Mouse (Mus musculus) testis, postnatal 14 days (tissue): ENCODE measurements around the gene Hspa12a.

ENCODE experiments used
- DNase-seq: peaks from one replicate; pipeline ENCODE4 v3.0.0; 2021; ENCODE audit warnings: low spot score

Gene Hspa12a

DNA sequence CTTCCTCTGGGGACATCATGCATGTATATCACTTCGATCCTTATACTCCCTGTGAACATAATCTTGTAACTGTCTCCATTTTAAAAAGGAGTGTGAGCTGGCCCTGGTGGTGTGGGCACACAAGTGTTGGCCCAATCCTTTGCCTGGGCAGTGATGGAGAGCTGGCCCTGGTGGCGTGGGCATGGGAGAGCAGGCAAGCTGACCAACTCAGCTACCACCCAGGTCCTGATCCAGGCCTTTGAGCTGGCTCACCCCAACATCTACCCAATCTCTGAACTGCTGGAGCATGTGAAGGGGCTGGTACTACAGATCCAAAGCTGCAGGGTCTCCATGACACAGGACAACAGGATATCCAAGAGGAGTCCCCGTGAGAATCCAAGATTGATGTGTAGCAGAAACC, 120.2 kb downstream of the Hspa12a start:
- DNase-seq, result no peak

DNA sequence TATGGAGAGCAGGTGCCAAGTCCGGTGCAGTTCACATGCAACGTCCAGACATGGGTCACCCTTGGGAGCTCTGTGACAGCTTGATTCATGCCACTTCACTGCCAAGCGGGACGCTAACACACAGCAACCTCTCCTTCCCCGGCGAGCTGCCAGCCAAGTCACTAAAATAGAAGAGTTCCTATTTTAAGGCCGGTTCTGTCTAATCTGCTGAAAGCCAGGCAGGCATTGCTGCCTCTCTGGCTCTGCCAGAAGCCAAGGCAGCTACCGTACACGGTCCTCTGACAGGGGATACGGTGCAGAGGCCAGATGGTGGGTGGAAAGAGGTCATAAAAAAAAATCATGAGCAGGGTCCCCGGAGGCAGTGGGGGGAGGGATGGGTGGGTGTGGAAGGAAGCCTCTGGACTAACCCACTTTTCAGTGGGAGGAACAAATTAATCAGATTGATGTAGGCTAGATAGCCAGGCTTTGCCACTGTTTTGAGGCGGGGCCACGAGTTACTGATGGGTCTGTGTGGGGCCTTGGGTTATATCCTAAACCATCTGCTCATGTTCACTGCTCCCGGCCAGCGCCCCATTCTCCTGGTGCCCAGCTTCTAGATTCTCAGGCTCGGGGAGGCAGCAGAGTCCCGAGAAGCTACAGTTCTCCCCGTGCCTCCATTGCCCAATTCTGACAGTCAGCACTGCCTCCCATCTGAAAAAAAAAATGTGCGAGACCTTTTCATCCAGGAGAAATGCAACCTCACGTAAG, 120.8 kb downstream of the Hspa12a start:
- DNase-seq, result no peak

DNA sequence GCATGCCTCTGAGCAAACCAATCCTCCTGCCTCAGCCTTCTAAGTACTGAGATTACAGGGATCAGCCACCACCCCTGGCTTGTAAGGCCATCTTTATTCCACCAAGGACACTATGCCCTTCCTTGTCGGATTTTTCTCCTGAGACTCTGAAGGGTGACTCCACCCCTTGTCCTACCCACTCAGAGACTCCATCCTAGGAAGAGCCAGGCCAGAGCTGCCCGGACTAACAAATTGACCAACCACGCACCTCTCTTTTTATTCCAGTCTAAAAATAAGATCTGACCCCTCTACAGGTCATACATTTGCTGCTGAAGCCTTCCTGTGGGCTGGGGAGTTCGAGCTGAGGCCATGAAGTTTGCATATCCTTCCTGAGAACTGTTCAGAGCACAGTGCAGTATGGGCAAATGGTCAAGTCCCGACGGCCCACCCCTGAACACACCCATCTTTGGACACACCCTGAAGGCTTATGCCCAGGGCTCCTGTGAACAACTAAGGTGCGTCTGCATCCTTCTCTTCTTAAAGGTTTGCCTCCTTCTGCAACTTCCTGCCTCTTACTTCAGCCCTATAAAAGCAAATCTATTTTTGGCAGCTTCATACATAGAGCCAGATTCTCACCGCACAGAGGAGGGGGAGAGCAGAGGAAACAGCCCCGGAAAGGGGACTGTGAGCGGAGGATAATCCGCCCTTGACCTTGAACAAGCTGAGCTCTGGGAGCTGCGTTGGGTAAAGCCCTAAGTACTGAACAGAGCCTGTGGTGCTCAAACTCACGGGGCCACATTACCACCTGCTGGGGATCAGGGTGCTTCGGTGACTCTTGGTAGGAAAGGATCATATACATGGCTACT, 124.7 kb downstream of the Hspa12a start:
- no peak for DNase-seq

DNA sequence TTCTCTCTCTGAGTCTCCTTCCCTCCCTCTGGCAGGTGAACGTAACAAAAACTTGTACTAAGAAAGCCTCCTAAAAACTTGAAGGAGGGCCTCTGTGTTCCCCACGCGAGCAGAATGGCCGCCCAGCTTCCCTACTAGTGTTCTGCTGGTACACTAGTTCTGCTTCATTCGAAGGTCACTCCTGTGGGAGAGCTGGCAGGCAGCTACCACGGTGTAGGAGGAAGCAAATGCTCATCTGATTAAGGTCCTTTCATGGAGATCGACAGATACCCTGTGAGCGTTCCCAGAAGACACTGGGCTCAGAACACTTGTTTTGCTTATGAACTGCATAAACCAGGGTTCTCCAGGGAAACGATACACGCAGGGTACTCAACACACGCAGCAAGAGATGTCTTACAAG, 126.1 kb downstream of the Hspa12a start:
- no peak for DNase-seq

DNA sequence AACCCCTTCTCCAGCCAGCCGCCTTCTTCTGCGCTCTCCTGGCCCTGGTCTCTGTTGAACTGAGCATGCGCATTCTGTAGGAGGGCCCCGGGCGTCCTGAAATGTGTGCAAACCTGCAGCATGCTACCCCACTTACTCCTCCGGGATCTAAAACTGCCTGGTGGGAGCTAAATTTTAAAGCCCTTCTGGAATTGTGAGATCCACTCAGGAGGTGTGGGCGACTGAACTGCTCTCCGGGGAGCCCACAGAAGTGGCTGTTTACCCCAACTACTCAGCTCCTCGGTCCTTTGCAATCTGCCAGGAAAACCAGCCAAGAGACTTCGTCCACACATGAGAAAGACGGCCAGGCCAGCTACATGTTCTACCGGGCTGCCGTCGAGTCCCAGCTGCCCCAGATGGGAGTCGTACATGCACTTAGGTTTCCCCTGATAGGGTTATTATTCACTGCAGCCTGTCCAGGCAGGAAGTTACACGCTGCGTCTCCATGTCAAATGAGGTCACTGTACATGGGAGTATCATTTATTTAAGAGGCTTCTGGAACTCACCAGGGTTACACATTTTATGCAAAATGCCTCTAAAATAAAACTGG, 126.9 kb downstream of the Hspa12a start:
- DNase-seq, result no peak

DNA sequence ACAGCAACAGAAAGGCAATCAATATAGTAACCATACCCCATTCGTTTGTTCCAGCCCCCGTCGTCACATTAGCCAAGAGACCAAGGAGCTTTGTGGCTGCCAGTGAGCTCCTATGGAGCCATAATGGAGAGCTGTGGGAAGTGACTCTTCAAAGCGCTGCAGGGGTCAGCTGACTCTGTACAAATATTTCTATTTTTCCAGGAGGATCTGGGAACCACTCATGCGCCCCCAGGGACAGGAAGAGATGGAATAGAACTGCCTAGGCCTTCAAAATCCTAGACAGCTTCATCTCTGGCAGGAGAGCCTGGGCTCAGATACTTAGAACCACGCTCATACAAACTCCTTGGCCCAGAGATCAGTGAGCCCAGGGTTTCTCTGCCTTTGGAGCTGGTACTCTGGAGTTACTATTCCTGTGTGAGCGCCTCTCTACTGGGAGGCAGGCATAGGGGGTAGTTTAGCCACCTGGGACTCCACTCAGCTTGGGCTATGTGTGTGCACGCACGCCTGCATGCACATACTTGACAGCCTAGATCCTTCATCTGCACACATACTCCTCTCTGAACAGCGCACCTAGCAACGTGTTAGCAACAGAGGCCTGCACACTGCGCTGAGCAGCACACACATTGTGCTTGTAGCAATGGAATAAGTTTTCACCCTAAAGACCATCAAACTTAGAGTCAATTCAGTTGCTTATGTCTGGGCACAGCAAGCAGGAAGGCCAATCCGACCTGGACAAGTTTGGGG, 128.1 kb downstream of the Hspa12a start:
- no peak for DNase-seq

DNA sequence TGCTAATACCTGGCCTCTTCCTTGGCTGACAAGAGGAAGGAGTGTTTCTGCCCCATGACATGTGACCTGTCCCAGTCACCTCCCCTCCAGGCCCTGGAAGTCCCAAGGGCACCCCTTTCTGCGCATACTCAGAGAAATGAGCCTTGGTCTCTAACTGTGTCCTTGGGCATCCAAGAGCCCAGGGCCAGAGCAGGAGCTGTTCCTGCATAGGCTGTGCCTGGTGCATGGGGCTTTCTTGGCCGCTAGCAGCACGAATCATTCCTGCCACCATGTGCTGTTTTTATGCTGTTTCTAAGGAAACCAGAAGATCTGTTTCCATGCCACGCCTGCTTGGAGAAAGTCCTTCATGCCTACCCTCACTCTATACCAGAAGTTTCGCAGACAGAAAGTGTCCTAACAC, 132.9 kb downstream of the Hspa12a start:
- no peak for DNase-seq

DNA sequence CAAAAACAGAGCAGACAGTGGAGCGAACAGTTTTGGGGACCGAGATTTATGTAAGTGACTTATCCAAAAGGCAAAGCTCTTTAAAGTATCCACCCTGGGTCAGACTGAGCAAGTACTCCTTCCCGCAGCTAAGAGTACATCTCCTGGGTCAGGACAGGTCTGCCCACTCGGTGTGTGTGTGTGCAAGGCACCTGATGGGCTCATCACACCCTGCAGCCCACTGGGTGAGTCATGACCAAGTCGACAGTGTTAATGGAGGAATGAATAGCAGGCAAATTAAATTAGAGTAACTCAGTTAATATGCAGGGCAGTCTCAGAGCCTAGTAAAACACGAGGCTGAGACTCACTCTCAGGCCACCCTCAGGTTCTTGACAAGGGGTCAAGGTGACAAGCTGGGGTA, 134.6 kb downstream of the Hspa12a start:
- DNase-seq, result no peak

DNA sequence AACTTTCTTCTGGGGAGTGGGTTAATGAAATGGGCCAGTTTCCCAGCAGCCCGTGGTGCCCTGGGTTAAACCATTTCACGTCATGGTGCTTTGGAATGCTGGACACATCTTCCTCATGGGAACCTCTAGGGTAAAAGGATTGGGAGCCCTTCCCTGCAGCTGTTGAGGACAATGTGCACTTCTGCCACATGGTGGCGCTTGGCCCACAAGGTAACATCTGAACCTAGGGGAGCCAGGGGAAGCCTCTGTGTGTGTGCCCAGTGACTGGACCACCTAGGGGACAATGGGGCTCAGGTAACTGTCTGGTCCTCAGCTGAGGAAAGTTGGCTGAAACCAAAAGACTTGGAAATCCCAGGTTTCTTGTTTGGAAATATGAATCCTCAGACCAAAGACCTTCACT, 137.1 kb downstream of the Hspa12a start:
- peak; percentile 28 for DNase-seq

DNA sequence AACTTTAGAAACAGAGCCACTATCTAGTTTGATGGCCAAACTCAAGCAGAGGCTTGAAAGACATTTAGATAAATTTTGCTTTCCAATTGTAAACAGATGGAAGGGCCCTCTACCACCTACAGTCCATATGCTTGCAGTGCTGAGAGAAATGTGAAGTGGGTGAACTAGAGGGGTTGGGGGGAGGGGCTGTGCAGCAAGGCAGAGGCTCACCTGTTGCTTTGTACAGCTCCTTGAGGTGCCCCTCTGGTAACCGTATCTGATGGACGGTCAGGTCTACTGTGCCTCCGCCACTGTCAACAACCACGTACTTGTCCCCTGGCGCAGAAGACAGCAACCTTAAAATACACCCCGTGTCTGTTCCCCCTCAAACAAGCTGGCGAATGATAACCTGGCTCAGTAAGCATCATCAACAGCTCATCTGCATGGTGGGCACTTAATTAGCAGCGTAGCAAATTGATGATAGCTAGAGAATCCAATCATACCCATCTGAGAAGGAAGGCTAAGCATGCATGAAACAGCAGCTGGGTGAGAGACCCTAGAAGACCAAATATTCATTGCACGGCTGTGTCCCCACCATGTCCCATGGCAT, 138.2 kb downstream of the Hspa12a start:
- no peak for DNase-seq

DNA sequence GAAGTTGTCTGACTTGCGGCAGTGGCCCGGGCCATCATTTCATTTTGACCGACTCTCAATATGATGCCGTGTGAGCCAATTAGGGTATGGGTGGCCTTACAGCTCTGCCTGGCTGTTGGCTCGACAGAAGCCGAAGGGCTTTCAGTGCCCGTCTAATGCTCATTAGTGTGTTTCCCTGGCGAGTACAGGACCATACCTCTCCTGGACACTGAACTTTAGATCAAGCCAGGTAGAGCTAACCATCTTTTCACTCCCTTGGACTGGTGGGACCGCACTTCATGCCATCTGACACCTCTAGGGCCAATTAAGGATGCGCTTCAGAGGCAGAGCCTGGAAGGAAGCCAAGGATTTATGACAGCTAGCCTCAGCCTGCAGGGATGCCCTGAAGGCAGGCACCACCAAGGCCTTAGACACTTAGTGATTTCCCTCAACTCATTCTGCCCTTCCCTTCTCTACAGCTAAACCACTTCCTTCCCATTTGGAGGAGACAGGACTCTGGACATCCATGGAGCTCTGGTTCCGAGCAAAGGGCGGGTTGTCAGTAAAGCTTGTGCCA, 148.3 kb downstream of the Hspa12a start:
- no peak for DNase-seq

DNA sequence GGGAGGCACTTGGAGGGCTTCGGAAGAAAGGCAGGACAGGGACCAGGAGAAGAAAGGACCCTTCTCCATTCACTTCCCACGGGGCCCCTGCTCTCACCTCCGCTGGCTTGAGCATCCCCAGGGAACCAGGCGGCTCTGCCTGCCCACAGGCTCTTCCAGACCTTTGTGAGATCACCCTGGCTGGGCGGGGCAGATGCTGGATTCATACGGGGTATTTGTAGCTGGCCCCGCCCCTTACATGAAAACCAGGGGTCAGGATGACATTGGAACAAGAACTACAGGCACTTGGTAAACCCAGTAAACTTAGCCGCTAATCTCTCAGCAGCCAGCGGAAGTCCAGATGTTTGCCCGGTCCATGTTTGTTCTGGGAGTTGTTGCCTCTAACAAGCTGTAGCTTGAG, 149.2 kb downstream of the Hspa12a start, which contains the start of gene 1700019N19Rik:
Gene 1700019N19Rik (minus strand): TSS at position 178 of the 400 bp plus-strand sequence.
- no peak for DNase-seq

DNA sequence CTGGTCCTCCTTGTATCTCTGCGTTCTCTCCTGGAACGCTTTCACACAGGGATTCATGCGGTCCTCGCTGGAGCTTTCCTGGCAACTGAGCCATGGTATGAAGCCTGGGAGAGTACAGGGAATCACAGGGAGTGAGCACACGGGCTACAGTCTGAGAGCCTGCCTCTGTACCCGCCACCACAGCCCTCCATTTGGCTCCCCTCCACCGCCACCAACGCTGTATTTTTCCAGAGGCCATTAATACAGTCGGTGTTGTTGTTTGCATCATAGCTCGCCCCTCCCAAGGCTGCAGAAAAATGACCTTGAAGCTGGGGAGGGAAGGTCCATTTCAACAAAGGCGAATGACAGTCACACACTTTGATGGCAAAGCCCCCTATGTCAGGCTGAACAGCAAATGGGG, 154.3 kb downstream of the Hspa12a start:
- no peak for DNase-seq

DNA sequence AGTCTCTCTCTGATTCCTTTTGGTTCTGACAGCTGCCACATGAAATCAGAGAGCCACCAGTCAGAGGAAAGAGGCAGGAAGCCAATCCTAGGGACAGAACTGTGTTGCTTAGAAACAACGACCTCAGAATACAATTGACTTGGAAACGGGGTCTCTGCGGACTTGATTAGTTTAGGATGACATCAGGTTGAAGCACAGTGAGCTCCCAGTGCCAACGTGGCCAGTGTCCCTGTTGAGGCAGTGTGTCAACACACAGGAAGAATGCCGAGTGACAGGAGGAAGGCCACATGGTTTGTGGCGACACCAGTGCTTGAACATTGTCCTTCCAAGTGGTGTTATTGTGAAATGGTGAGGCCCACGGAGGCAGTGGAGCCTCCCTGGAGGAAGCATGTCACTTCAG, 159.5 kb downstream of the Hspa12a start:
- no peak for DNase-seq

DNA sequence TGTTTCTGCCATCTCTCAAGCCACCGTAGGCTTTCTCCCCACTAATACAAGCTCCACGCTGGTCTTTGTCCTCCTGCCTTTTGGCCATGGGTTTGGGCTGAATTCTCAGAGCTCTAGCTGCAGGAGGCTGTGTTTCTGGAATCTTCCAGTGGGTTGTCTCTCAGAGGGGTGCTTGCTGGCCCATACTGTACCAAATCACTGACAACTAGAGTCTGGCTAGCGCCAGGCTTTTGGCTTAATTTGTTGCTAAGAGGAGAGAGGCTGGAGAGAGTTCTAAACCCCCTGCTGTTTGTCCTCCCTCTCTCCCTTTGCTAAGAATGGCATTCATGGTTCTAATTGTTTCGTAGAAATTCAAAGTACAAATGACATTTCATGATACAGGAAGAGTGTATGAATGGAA, 161.9 kb downstream of the Hspa12a start:
- no peak for DNase-seq

DNA sequence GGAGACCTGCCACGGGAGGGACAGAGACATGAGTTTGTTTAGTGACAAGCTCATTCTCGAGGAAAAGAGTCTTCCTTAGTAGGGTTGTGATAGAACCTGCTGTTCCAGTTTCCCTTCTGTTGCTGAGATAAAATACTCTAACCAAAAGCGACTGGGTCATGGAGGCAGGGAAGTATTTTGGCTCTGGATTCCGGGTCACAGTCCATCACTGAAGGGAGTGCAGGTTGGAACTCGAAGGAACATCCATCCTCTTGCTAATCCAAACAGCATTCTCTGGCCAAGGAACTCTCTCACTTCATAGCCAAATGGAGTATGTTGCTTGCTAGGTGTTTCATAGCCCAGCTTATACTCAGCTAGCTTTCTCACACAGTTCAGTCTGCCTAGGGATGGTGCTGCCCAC, 167.0 kb downstream of the Hspa12a start:
- DNase-seq, result no peak

DNA sequence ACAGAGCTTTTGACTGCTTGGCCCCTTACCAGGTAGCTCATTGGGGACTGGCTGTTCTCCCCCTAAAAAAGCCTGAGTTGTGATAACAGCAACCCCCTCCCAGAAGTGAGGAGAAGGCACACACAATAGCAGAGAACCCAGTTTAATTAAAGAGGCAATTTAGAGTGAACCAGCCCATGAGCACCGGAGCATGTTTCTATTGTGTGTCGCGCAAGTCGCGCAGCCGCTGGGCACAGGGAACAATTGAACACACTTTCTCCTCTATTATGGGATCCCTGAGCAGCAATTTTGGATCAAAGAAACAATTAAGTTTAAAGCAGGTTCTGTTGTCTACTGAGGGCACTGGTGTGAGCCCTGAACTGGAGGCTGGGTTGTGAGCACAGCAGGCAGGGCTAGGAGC, 176.1 kb downstream of the Hspa12a start:
- no peak for DNase-seq

DNA sequence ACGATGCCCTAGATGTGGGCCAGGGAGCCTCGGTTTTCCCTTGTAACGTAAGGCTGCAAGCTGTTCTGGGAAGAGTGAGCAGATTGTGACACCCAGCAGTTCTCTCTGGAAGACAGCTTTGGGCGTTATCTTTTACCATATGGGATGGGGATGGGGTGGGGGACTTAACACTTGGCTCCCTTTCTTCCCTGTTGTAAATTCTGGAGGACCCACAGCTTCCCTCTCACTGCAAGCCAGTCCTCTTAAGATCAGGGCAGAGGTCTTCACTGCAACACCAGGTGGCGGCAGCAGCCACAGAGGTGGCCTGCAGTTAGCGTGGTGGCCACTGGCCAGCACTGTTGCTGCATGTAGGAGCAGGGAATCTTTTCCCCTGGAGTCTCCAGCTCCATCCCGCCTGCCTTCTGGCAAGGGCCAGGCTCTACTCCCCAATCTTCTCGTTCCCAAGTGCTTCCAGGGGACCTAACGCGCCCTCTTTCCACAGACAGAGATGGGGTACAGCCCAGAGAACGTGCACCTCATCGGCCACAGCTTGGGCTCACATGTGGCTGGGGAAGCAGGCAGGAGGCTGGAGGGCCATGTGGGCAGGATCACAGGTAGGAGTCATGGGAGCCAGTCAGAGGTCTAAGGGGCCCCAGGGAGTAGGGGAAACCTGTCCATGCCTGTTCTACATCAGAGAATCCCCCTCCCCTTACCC, 180.5 kb downstream of the Hspa12a start:
- peak; percentile 46 for DNase-seq

DNA sequence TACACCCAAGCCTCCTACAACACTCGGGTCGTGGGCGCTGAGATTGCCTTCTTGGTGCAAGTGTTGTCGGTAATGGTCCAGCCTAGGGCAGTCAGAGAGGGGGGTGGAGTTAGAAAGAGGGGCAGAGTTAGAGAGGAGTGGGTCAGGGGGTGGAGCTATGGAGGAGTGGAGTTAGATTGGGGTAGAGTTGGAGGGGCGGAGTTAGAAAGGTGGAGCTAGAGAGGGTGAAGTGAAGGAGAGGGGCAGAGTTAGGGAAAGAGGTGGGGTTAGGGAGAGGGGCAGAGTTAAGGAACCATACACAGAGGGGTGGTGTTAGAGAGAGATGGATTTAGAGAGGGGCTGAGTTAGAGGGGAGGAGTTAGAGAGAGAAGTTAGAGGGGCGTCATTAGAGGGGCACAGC, 181.1 kb downstream of the Hspa12a start:
- DNase-seq, result peak; percentile 19

DNA sequence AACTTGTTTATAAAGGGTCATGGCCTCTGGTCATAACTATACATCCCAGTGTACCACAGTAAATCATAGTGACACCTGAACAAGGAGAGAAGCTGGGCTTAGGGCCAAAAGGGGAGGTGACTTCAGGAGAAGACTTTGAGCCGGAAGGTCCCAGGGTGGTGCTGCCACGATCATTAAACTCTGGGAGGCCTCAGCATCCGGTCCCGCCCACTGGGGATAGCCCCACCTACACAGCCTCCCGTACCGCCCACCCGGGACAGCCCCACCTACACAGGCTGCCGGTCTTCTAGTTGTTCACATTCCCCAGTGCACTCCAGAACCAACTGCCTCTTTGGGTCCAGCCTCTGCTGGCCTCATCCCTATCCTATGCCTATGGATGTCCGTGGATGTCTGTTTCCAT, 184.0 kb downstream of the Hspa12a start, which contains the start of gene Pnliprp2:
Gene Pnliprp2 (plus strand): TSS at position 297 of the 400 bp plus-strand sequence.
- no peak for DNase-seq

DNA sequence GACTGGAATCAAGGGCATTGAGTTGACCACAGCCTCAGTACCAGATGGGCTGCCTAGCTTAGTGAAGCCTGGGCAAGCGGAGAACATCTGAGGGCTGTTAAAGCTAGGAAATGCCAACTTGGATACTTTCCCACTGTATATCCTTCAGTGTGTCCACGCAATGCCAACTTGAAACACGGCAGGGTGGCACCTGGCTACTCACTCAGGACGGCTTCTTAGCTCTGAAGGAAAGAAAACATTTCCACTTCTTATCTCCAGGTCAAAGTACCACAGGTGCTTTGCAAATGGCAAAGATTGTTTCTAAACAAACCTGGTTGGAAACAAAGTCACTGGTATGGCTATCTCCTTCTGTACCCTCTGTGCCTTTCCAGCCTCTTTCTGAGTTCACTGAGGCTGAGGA, 184.6 kb downstream of the Hspa12a start:
- no peak for DNase-seq
